Mouse (Mus musculus): ENCODE measurements around the gene Llgl2. TPM values are rescaled to one million over a fixed set of nuclear protein-coding genes. Genes with fewer than 3 reads are reported as not detected.
A peak's percentile ranks its signal among the peaks of the same experiment; 100 is the strongest.

Llgl2 gene
- polyA plus RNA-seq, 1 experiment = 2.5 TPM

DNA sequence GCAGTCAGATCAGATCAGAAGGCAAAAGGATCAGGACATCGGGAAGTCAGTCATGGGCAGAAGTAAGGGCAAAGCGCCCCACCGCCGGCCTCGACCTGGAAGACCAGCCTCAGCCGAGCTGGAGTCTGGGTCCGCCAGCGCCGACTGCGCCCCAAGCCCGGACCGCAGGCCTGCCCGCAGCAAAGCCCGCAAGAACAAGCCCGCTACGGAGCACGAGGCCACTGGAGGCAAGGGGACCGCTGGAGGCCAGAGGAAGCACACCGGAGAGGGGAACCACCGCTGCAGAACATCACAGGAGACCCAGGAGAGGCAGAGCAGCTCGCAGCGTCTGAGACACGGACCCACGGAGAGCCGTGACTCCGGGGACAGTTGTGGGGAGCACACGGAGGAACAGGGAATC, 34.5 kb downstream of the Llgl2 start, which contains the start of gene Myo15b:
Gene Myo15b, plus strand, starts transcription at position 53 of the 400 bp plus-strand sequence.
- DNase-seq (ENCODE audit: low read depth) = no peak
- no peak for TF ChIP-seq POLR2A (IDR thresholded peaks at IDR 0.05; ENCODE audit: borderline replicate concordance, extremely low read depth, insufficient read depth, insufficient read length, poor library complexity, severe bottlenecking)
- TF ChIP-seq CTCF (IDR thresholded peaks at IDR 0.05; ENCODE audit: borderline replicate concordance, extremely low read depth, insufficient read depth, insufficient read length) = no peak

DNA sequence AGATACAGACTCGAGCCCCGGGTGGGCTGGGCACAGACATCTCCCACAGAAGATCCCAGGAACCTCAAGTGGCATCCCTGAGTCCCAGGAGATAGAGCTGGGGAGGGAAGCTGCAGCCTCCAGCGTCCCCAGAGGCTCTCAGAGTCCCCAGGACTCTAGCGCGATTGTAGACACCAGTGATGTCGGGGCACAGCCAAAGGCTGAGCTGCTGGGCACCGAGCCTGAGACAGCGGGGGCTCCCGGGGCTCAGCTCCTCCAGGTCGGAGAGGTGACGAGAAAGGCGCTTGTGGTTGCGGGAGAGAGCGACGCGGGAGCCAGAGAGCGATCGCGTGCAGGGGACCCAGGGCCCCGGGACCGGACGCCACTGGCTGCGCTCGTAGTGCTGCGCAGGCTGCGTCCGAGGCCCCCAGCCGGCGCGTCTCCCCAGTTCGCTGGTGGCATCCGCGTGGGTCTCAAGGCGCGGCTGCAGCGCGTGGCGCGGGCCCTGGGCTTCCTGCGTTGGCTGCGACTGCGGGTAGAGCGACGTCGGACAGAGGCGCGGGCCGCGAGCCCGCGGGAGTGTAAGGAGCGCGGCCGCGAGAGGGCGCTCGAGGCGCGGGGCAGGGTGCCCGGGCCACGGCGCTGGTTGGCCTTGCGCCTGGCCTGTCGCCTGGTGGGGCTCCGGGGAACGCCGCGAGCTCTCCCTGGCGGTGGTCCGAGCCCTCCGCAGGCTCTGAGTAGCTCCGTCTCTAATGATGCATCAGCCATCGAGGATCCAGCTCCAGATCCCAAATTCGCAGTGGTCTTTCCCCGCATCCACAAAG, 35.5 kb downstream of the Llgl2 start:
- peak; percentile 86 for DNase-seq (ENCODE audit: low read depth)
- TF ChIP-seq POLR2A (IDR thresholded peaks at IDR 0.05; ENCODE audit: borderline replicate concordance, extremely low read depth, insufficient read depth, insufficient read length, poor library complexity, severe bottlenecking) (no peak), CTCF (IDR thresholded peaks at IDR 0.05; ENCODE audit: borderline replicate concordance, extremely low read depth, insufficient read depth, insufficient read length) (peak; percentile 73)

DNA sequence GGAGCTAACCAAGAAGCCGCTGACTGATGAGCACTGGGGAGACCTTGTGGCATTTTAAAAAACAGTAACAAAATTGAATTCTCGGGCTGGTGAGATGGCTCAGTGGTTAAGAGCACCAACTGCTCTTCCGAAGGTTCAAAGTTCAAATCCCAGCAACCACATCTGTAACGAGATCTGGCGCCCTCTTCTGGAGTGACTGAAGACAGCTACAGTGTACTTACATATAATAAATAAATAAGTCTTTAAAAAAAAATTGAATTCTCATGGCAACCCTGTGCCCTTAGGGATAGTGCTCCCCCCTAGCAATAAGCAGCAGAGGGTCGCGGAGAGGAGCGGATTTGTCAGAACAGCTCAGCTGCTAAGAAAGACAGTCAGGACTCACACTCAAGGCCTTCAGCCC, 40.0 kb downstream of the Llgl2 start:
- TF ChIP-seq CTCF (IDR thresholded peaks at IDR 0.05; ENCODE audit: borderline replicate concordance, extremely low read depth, insufficient read depth, insufficient read length) (no peak), POLR2A (IDR thresholded peaks at IDR 0.05; ENCODE audit: borderline replicate concordance, extremely low read depth, insufficient read depth, insufficient read length, poor library complexity, severe bottlenecking) (no peak)
- no peak for DNase-seq (ENCODE audit: low read depth)

DNA sequence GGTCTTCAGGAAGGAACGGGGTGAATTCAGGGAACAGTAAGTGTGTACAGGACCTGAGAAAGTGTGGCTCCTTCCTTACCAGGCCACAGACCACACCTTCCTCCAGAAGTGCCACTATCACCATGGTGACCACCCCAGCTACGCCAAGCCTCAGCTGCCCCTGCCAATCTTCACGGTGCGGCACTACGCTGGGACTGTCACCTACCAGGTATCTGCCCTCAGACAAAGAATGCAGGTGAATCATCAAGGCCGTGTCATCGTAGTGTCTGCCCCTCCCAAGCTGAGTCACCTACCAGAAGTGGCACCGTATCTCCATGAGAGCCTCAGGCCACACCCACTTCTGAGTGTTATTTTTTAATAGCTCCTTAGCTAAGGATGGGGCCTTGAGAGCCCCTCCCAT, 45.5 kb downstream of the Llgl2 start:
- DNase-seq (ENCODE audit: low read depth) = no peak
- TF ChIP-seq CTCF (IDR thresholded peaks at IDR 0.05; ENCODE audit: borderline replicate concordance, extremely low read depth, insufficient read depth, insufficient read length) = no peak
- no peak for TF ChIP-seq POLR2A (IDR thresholded peaks at IDR 0.05; ENCODE audit: borderline replicate concordance, extremely low read depth, insufficient read depth, insufficient read length, poor library complexity, severe bottlenecking)

DNA sequence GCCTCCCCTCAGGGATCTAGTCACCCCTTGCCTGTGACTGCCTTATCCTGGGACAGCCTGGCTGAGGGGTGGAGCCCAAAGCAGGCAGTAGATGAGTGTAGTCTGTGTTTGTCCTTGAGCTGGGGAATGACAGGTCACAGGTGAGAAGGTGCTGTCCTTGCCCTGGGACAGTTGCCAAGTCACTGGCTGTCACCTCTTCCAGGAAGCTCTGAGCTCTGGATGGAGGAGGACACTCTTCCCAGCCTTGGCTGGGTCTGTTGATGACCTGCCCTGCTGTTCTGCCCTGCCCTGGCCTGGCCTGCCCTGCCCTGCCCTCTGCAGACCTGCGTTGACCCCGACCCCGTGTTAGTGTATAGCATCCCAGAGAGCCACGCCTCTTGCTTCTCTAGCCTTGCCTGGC, 48.6 kb downstream of the Llgl2 start:
- TF ChIP-seq CTCF (IDR thresholded peaks at IDR 0.05; ENCODE audit: borderline replicate concordance, extremely low read depth, insufficient read depth, insufficient read length) (no peak), POLR2A (IDR thresholded peaks at IDR 0.05; ENCODE audit: borderline replicate concordance, extremely low read depth, insufficient read depth, insufficient read length, poor library complexity, severe bottlenecking) (no peak)
- no peak for DNase-seq (ENCODE audit: low read depth)

DNA sequence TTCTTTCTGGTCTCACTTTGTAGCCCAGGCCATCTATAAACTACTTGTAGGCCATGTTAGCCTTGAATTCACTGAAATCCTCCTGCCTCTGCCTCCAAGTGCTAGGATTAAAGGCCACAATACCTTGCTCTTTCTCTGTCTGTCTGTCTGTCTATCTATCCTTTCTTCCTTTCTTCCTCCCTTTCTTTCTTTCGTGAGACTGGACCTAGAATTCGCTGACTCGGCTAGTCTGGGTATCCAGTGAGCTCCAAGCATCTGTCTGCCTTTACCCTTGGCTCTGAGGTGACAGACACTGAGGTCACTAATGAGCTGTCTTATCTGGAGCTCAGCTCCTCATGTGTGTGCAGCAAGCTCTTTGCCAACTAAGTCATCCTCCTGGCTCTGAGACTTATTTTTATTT, 52.1 kb downstream of the Llgl2 start:
- no peak for TF ChIP-seq CTCF (IDR thresholded peaks at IDR 0.05; ENCODE audit: borderline replicate concordance, extremely low read depth, insufficient read depth, insufficient read length)
- TF ChIP-seq POLR2A (IDR thresholded peaks at IDR 0.05; ENCODE audit: borderline replicate concordance, extremely low read depth, insufficient read depth, insufficient read length, poor library complexity, severe bottlenecking) = no peak
- no peak for DNase-seq (ENCODE audit: low read depth)

DNA sequence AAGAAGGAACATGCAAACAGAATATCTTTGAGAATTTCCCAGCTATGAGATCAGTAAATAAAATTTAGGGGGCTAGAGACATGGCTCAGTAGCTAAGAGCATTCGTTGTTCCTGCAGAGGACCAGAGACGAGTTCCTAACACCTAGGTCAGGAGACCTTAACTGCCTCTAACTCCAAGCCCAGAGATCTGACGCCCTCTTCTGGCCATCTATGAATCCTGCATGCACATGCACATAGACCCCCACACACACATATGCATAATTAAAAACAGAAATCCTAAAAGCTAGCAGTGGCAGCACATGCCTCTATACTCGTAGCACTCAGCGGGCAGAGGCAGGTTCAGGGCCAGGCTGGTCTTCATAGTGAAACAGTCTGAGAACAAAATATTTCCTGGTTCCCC, 52.6 kb downstream of the Llgl2 start:
- TF ChIP-seq CTCF (IDR thresholded peaks at IDR 0.05; ENCODE audit: borderline replicate concordance, extremely low read depth, insufficient read depth, insufficient read length) (peak; percentile 5; the same call in 1 of the 2 replicates), POLR2A (IDR thresholded peaks at IDR 0.05; ENCODE audit: borderline replicate concordance, extremely low read depth, insufficient read depth, insufficient read length, poor library complexity, severe bottlenecking) (no peak)
- no peak for DNase-seq (ENCODE audit: low read depth)

DNA sequence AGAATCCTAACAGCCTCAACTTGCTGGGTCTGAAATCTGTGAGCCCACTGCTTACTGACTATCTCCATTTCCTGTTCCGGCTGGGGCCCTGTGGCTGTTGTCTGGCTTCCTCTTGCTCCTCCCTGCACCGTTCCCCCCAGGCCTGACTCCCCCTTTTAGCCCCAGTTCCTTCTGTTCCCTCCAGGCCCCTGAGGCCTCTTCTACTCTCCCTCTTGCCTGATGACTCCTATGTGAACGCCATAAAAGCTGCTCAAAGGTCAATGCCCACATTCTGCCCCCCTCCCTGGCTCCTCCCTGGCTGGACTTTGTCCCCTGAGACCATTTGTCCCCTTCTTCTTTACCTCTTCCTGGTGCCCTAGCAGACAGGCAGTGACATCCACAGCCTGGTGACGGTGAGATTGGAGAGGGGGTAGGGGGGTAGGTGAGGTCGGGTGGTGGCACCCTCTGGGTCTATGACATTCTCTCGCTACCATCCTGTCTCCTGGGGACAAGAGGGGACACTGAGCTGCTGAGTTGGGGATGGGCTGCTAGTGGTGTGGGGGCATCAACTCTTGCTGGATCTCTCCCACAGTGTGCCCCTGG, 53.4 kb downstream of the Llgl2 start:
- no peak for DNase-seq (ENCODE audit: low read depth)
- TF ChIP-seq CTCF (IDR thresholded peaks at IDR 0.05; ENCODE audit: borderline replicate concordance, extremely low read depth, insufficient read depth, insufficient read length) = no peak
- TF ChIP-seq POLR2A (IDR thresholded peaks at IDR 0.05; ENCODE audit: borderline replicate concordance, extremely low read depth, insufficient read depth, insufficient read length, poor library complexity, severe bottlenecking) = no peak

DNA sequence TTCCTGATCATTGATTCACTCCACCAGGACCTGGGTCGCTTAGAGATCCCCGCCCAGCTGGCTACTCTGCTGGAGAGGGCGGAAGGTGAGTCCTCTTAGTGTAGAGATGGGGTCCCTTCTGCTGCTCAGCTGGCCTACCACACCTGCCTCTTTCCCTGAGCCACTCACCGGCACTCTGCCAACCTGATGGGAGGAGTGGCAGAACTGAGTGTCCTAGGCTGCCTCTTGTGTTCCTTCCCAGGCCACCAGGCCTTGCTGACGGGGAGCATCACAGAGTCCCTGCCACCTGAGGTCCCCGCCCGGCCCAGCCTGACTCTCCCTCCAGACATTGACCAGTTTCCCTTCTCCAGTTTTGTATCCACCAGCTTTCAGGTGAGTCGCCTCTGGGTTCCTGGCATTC, 54.2 kb downstream of the Llgl2 start:
- DNase-seq (ENCODE audit: low read depth) = no peak
- no peak for TF ChIP-seq CTCF (IDR thresholded peaks at IDR 0.05; ENCODE audit: borderline replicate concordance, extremely low read depth, insufficient read depth, insufficient read length)
- TF ChIP-seq POLR2A (IDR thresholded peaks at IDR 0.05; ENCODE audit: borderline replicate concordance, extremely low read depth, insufficient read depth, insufficient read length, poor library complexity, severe bottlenecking) = no peak

DNA sequence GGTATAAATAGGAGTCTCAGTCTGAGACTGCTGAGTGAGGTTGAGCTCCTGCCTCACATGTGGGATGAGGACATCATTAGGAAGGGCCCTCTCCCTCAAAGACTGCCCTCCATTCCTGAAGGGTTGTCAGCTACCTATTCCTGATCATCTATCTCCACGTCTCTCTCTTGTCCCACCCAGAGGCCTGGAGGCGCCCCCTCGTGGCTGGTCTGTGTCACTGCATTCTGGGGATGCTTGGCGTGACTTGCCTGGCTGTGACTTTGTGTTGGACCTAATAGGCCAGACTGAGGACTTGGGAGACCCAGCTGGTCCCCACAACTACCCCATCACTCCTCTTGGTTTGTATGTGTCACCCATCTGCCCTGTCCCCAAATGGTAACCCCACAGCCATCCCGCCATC, 57.2 kb downstream of the Llgl2 start:
- TF ChIP-seq CTCF (IDR thresholded peaks at IDR 0.05; ENCODE audit: borderline replicate concordance, extremely low read depth, insufficient read depth, insufficient read length) (peak; percentile 67), POLR2A (IDR thresholded peaks at IDR 0.05; ENCODE audit: borderline replicate concordance, extremely low read depth, insufficient read depth, insufficient read length, poor library complexity, severe bottlenecking) (no peak)
- no peak for DNase-seq (ENCODE audit: low read depth)

DNA sequence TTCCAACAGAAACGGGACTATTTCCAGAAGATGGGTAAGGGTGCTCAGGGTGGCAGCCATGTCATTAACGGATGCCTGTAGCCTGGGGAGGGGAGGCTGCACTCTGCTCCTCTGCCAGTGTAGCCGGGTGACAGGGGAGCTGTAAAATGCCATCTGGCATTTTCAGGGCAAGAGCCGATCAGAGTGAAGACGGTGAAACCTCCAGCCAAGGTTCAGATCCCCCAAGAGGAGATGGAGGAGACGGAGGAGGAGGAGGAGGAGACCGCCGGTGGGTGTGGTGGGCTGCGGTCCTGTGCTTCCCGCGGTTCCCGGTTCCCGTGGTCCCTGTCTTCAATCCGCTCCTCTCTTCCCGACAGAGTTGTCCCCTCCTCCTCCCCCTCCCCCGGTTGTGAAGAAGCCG, 59.4 kb downstream of the Llgl2 start:
- TF ChIP-seq CTCF (IDR thresholded peaks at IDR 0.05; ENCODE audit: borderline replicate concordance, extremely low read depth, insufficient read depth, insufficient read length) (no peak), POLR2A (IDR thresholded peaks at IDR 0.05; ENCODE audit: borderline replicate concordance, extremely low read depth, insufficient read depth, insufficient read length, poor library complexity, severe bottlenecking) (no peak)
- DNase-seq (ENCODE audit: low read depth) = no peak

DNA sequence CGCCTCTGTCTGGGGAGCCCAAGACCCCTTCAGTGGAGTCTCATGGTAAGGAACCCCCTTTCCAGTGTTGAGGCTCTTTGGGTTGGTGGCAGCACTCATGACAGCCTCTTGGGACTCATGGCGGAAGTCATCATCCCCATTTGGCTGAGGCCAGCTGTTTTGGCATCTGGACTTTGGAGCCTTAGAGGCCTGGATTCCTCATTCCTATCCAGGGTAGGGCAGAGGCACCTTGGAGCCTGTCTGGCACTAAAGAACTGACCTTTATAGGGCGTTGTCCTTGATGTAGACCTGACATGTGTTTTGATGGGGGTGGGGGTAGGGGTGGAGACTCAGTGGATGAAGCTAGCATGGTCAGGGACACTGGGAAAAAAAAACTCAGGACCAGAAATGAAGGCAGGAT, 60.5 kb downstream of the Llgl2 start:
- TF ChIP-seq CTCF (IDR thresholded peaks at IDR 0.05; ENCODE audit: borderline replicate concordance, extremely low read depth, insufficient read depth, insufficient read length) (no peak), POLR2A (IDR thresholded peaks at IDR 0.05; ENCODE audit: borderline replicate concordance, extremely low read depth, insufficient read depth, insufficient read length, poor library complexity, severe bottlenecking) (no peak)
- DNase-seq (ENCODE audit: low read depth) = no peak
